In genomic region chr13:13436161-13436560, GRCm38 (mm10) we compare ENCODE assay signal across 1 mouse cellular context. TPM values are rescaled to one million over a fixed set of nuclear protein-coding genes. Genes with fewer than 3 reads are reported as not detected.
"Had no signal": no experiment of that assay in that cellular context is flagged by ENCODE, and none has a peak within 500 bp of the region (broad histone marks: within the 10 kb centered on the region; RNA-seq: fewer than 3 reads in every experiment).

No protein-coding gene starts in this region.

RNA-seq across cellular contexts. Expression of gene Nid1, which starts 1.2 kb away (rescaled TPM):
- total RNA-seq: megakaryocyte, adult 5-6 weeks had no signal
